Mouse (Mus musculus) adrenal gland (tissue): ENCODE measurements around the gene Cct4.

Experiments used
- intact Hi-C: fragments of 180-260 bp; cut with DNase I; formaldehyde crosslinking; loops from one replicate; pipeline ENCODE4 v1.15.1; 2025

Cct4 gene

GRCm38 (mm10) chr11:22981984-22982757 lies 8.1 kb upstream of the Cct4 start, which contains the start of the genes Gm28048 and Commd1:
Gene Gm28048, minus strand, starts transcription at chr11:22982090.
Gene Commd1, minus strand, starts transcription at chr11:22982382.
- intact Hi-C loops: loop anchor here (10.0 kb wide), 1 partner anchor 697 kb away; no protein-coding TSS in a partner anchor

- intact Hi-C loops: loop anchor here (10.0 kb wide), 1 partner anchor 698 kb away; no protein-coding TSS in a partner anchor
Measured at GRCm38 (mm10) chr11:22982846-22983245, 7.5 kb upstream of the Cct4 start.

GRCm38 (mm10) chr11:22985510-22985909 lies 4.8 kb upstream of the Cct4 start:
- intact Hi-C loops: loop anchor here (5.0 to 10.0 kb wide), 2 partner anchors 287 to 701 kb away; no protein-coding TSS in a partner anchor

- intact Hi-C loops: loop anchor here (5.0 to 10.0 kb wide), 2 partner anchors 285 to 703 kb away; no protein-coding TSS in a partner anchor
Measured at GRCm38 (mm10) chr11:22987357-22987756, 3.0 kb upstream of the Cct4 start.

GRCm38 (mm10) chr11:22989786-22990185 lies 533 bp upstream of the Cct4 start:
- intact Hi-C loops: loop anchor here (5.0 to 10.0 kb wide), 2 partner anchors 283 to 705 kb away; no protein-coding TSS in a partner anchor

GRCm38 (mm10) chr11:22991218-22991835 lies 1.0 kb downstream of the Cct4 start:
- intact Hi-C loops: no loop called here

GRCm38 (mm10) chr11:22994271-22994670 lies 4.0 kb downstream of the Cct4 start:
- intact Hi-C loops: no loop called here

- intact Hi-C loops: no loop called here
Measured at GRCm38 (mm10) chr11:22995461-22995860, 5.1 kb downstream of the Cct4 start.

- intact Hi-C loops: no loop called here
Measured at GRCm38 (mm10) chr11:22998308-22998707, 8.0 kb downstream of the Cct4 start.

- intact Hi-C loops: loop anchor here (5.0 kb wide), 1 partner anchor 257 kb away; no protein-coding TSS in a partner anchor
Measured at GRCm38 (mm10) chr11:23005276-23005675, 15.0 kb downstream of the Cct4 start.

GRCm38 (mm10) chr11:23007166-23007480 lies 16.8 kb downstream of the Cct4 start:
- intact Hi-C loops: loop anchor here (5.0 kb wide), 1 partner anchor 255 kb away; no protein-coding TSS in a partner anchor

GRCm38 (mm10) chr11:23007481-23008180 lies 17.3 kb downstream of the Cct4 start, which contains the start of gene Fam161a:
Gene Fam161a, plus strand, starts transcription at chr11:23007531.
- intact Hi-C loops: loop anchor here (5.0 kb wide), 1 partner anchor 255 kb away; no protein-coding TSS in a partner anchor

- intact Hi-C loops: loop anchor here (5.0 kb wide), 1 partner anchor 254 kb away; no protein-coding TSS in a partner anchor
Measured at GRCm38 (mm10) chr11:23008181-23008823, 18.0 kb downstream of the Cct4 start.

GRCm38 (mm10) chr11:23008824-23009200 lies 18.5 kb downstream of the Cct4 start:
- intact Hi-C loops: loop anchor here (5.0 kb wide), 1 partner anchor 253 kb away; no protein-coding TSS in a partner anchor

- intact Hi-C loops: loop anchor here (10.0 kb wide), 1 partner anchor 122 kb away; no protein-coding TSS in a partner anchor
Measured at GRCm38 (mm10) chr11:23013096-23013495, 22.8 kb downstream of the Cct4 start.

GRCm38 (mm10) chr11:23013580-23014294 lies 23.4 kb downstream of the Cct4 start:
- intact Hi-C loops: loop anchor here (10.0 kb wide), 1 partner anchor 121 kb away; no protein-coding TSS in a partner anchor

- intact Hi-C loops: loop anchor here (10.0 kb wide), 1 partner anchor 120 kb away; no protein-coding TSS in a partner anchor
Measured at GRCm38 (mm10) chr11:23014996-23015395, 24.7 kb downstream of the Cct4 start.

- intact Hi-C loops: loop anchor here (10.0 kb wide), 1 partner anchor 117 kb away; no protein-coding TSS in a partner anchor
Measured at GRCm38 (mm10) chr11:23017943-23018342, 27.6 kb downstream of the Cct4 start.

- intact Hi-C loops: no loop called here
Measured at GRCm38 (mm10) chr11:23020116-23020770, 29.9 kb downstream of the Cct4 start.
